Mouse (Mus musculus) ovary, adult 18-20 months (tissue): ENCODE measurements at regions not wholly inside any gene's neighbourhood (a gene's known extent, or its start where the extent isn't known, plus 50 kb on each side); places are given as distances from the start of the nearest gene placed in this dataset.

Experiments
- DNase-seq: peaks from one replicate; pipeline ENCODE4 v3.0.0; 2022; ENCODE audit warnings: low spot score, mixed read lengths

DNA sequence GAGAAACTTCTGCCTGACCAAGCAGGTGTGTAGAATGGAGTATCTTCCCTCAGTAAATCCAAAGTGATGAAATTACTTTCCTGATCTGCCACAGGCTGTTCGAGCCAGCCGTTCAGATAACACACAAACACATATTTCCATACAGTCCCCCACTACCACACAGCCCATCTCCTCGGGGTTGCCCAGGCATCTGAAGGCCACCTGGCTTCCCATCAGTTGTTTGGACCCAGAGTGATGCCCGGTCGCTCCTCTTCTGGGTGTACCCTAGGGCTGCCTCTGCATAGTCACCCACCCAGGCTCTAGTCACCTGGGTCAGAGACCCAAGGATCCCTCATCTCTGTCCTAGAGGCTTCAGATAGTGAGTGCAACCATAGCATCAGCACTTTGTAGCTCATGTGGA lies 107.9 kb downstream of the CK137956 start:
- DNase-seq = no peak

DNA sequence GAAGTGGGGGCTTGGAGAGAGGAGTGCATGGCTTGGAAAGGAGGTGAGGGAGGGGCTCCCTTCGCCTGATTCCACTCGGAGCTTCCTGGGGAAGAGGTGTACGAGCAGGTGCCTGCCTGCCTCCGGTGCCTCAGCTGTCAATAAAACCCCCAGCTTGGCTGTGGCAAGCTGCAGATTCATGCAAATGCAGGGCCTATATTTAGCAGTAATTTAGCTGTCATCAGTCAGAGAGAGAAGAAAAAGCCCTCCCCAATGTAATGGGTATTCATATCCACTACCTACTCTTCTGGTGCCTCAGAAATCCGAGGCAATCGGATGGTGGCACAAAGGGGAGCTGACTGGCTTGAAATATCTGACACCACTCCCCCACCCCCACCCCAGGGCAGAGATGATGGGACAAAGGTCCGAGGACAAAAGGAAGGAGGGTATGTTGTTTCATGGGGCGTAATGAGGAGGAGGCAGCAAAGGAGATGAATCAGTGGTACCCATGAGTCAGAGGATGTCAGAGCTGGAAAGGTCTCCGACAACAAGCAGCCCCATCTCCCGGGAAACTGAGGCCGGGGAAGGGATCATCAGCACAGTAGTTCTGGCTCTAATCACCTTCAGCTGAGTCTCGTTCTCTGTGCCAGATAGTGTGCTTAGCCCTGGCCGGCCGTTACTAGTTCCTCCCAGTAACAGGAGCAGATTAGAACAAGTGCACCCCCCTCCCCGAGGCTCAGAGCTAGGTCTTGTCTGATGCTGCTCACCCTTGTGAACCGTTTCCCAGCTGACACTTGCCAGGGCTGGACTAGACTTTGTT lies 109.2 kb downstream of the CK137956 start:
- no peak for DNase-seq

DNA sequence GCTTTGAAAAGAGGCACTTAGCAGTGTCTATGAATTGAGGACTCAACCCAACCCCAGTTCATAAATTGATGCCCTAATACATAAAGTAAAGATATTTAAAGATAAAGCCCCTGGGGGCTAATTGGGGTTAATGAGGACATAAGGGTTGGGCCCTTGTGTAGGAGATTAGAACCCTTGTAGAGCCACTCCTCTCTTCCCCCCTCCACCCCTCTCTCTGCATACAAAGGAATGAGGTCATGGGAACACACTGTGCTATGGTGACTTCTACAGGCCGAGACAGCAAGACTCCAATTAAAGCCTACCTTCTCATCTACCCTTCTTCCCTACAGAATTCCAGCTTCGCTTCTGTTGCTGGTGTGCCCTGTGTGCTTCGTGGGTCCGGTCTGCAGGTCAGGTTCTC lies 110.5 kb downstream of the CK137956 start:
- no peak for DNase-seq

DNA sequence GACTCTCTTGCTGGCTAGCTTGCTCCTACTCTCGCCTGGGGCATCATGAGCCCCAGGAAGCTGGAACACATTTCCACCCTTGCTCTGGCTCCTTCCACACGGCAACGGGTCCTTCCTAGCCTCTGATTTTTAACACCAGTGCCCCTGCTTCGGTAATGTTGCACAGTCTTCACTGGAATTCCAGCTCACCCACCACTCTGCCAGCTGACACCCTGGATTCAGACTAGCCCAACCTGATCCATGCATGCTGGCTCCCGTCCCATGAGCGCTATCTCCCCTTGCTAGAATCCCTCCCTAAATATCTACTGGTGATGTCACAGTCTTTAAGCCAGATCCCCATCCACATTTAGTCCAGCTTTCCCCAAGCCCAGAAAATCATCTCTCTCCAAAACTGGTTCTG lies 111.2 kb downstream of the CK137956 start:
- DNase-seq = no peak

DNA sequence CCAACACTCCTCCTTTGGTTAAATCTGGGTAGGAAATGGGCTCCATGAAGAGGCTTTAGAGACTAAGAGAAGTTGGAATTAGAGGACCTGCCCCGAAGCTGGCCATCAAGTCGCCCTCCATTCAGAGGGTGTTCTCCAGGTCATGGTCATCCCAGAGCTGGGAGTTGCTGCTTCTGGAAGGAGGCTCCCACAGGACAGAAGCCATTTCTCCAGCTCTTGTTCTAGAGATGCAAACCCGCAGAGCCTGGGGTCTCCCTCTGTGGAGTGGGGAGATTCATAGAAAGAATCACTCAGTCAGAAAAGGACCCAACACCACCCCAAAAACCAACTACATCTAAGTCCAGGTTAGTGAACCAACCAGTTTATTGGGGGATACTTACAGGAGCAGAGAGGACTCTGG lies 112.2 kb downstream of the CK137956 start:
- DNase-seq = no peak

DNA sequence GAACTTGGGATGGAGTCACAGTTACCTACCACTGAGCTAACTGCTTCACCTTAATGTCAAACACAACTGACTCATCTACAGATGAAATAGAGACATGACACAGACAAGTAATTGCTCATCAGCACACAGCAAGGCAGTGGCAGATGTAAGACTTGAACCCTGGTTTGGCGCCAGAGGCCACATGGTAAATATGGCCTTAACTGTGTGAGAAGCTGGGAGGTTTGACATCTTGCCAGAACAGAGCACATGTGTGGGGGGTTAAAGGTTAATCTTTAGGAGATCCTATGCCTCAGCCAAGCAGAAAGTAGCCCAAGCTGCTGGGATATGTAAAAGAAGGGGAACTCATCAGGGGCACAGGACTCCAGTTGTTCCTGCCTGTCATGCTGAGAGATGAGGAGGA lies 114.9 kb downstream of the CK137956 start:
- DNase-seq = no peak

DNA sequence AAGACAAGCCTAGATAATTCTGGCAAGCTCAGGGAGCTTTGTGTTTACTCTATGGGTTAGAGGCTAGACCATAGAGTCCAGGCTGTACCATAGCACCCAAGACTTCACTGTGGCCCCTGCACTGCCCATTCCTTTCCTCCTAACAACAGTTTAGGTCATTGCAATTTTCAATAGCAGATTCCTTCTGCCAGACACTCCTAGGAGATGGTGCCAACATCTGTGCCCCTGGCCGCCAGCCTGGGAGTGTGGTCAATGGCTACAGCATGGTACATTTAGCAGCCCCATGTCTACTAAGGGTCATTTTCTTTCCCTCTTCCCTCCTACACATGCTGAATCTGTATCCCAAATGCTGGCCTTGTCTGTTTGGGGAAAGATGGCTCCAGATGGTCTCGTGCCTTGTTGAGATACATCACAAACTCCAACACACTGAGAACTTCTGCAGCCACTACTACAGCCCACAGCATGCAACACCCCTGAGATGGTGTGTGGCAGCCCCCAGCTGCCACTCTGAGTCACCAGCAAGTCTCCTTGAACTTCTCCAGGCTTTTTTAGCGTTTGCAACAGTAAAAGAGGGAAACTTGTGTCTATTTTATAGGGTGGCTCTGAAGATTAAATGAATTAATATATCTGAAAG lies 115.9 kb downstream of the CK137956 start:
- DNase-seq = no peak

DNA sequence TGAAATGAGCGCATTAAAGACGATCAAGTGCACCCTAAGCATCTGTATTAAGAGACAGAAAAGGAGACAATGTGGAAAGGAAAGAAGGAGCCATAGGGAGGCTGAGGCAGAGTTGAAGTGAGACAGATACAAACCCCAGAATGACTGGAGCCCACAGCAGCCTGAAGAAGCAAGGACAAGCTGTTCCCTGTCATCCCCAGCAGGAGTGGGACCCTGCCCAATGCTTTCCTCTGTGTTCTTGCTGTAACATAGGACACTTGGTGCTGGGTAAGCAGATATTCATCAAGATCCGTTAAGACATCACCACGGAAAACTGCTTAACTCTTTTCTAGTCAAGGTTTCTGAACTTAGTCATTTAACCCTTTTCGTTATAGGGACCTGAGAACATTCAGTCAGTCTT lies 121.4 kb downstream of the CK137956 start:
- no peak for DNase-seq

DNA sequence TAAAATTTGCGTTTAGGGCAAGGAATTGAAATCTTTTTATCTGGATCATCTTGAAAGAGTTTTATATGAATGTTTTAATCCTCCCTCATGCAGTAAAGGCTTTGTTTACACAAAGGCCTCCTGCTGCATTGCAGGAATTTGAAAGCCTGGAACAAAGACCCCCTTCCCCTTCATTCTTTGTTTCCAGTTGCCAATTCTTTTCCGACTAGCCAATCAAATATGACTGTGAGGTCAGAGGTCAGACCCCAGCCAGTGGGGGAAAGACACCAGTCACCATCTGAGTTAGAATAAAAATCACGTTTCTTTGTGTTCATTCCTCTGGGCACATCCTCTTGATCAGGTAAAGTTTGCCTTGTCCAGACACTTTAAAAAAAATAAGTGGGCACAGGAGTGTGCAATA lies 124.4 kb downstream of the CK137956 start:
- DNase-seq = no peak

DNA sequence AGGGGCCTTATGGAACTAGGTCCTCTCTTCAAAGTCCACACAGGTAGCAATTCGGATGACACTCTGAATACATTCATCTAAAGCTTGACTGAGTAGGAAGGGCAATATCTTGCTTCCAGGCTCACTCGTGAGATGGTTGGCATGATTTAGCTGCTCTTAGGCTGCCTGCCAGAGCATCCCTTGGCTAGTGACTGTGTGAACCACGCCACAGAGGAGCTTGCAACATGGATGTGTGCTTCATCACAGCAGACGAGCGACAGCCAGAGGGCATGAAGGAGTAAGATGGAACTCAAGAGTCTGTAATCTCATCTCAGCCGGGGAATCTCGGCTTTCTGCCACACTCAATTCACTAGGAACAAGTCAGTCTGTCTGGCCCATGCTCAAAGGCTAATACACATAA lies 127.3 kb downstream of the CK137956 start:
- DNase-seq = no peak

DNA sequence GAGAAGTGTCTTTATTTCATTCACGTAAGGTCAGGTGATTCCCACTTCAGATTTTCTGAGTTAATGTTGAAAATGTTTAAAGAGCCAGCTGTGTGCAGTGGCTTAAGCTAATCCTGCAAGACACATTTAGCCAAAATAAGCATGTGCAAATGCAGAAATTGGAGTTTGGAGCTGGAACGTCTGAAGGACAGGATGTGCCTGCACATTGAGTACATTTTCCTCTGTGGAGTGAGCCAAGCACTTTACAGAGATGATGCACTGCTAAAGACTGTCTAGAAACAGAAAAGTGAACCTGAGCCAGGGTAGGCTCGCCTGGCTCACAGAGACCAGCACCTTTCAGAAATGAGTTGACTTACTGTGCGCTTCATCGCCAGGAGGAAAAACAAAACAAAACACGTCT lies 137.1 kb downstream of the CK137956 start:
- DNase-seq = no peak

DNA sequence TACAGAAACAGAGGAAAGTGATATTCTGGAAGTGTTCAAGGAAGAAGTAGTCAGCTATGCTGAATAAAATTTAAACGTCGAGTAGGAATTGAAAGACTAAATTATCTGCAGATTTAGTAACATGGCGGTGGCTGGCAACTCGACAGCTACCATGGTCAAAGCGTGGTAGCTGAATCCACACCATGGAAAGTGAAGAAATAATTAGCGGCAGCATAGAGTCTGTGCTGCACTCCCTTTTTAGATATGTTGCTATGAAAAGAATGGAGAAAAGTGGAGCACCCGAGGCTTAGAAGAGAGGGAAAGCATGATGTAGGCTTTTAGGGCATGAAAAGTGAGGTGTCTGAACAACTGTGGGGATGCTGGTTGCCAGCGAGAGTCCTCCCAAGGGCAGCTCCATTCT lies 143.8 kb downstream of the CK137956 start:
- DNase-seq = no peak

DNA sequence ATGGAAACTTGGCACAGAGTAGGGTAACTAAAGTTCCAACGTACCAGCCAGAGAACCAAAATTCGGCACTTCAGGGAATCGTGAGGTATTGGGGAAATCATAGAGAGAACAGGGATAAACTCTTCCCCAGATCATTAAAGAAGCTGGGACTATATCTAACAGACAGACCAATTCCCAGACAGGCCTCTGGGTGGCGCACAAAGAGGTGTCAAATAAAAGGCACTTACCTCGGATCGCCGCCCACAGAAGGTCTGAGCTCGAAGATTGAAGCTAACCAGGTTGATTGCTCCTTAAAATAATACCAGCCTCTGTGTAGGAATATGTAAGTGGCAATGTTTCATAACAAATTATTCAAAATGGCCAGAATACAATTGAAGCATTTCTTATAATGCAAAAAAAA lies 151.2 kb downstream of the CK137956 start:
- DNase-seq = no peak

DNA sequence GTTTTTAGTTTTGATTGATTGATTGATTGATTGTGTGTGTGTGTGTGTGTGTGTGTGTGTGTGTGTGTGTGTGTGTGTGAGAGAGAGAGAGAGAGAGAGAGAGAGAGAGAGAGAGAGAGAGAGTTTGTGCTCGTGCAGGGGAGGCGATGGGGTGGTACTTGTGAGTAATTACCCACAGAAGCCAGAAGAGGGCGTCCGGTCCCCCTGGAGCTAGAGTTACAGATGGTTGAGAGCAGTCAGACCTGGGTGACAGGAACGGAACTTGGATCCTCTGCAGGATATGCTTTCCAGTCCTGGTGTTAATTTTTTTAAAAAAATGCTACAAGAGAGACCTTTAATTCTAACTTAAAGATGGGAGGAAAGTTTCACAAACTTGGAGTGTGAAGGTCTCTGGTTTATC lies 151.7 kb downstream of the CK137956 start:
- DNase-seq = no peak

DNA sequence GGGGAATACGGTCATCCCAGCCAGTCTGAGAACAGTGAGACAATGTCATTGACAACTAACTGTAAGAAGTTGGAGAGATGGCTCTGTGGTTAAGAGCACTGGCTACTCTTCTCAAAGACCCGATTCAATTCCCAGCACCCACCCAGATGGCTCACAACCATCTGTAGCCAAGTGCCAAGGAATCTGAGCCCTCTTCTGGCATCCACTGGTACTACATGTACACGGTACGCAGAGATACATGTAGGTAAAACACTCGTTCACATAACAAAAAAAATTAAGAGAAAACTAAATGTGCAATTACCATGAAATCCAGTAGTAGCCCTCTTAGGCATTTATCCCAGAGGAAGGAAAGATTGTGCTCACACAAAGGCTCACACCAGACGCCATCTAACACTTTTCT lies 156.1 kb downstream of the CK137956 start:
- no peak for DNase-seq

DNA sequence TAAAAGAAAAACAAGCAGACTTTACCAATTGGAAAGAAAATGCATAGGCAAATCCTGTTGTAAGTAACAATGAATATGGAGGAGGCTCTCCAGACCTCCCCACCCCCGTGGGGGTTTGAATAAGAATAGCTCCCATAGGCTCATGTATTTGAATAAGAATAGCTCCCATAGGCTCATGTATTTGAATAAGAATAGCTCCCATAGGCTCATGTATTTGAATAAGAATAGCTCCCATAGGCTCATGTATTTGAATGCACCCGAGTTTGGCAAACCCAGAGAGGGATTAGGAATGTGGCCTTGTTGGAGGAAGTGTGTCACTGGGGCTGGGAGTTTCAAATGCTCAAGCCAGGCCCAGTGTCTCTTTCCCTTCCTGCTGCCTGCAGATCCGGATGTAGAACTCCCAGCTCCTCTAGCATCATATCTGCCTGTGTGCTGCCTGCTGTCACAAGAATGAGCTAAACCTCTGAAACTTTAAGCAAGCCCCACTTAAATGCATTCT lies 158.7 kb downstream of the CK137956 start:
- DNase-seq = no peak

DNA sequence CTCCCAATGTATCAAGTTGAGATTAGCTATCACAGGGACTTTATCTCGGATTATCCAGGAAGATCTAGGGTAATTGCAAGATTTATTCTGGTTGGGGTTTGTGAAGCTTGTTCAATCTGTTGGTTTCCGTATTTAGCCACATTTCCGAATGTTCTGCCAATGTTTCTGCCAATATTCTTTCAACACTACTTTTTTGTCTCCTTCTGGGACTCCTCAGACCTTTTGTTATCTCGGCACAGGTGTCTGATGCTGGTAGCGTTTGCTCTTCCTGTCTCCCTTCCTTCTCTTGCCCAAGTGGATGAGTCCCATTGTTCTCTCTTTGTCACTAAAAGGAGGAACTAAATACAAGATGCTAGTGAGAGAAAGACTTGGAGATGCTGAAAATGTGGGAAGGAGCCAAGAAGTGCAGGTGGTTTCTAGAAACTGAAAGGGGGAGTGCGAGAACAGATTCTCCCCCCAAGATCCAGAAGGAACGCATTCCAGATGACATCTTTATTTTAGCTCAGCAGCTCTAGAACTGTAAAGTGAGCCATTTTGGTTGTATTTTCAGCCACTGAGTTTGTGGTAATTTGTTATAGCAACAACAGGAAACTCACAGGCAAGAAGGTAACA lies 159.7 kb downstream of the CK137956 start:
- DNase-seq = no peak

DNA sequence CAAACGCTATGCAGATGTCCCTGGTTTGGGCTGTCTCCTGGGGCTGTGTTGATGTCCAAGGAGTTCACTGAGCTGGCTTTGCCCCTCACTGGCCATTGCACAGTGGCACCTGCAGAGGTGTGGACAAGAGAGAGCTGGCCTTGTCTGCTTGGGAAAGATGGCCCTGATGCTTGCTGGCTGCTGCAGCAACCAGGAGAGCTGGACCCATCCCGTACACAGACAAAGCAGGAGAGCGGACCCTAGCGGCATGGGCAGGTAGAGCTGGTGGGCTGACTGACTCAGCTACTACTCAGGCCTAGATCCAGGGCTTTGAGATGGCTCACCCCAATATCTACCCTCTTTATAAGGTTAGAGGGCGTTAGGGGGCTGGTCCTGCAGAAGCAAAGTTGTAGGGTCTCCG lies 161.7 kb downstream of the CK137956 start:
- no peak for DNase-seq

DNA sequence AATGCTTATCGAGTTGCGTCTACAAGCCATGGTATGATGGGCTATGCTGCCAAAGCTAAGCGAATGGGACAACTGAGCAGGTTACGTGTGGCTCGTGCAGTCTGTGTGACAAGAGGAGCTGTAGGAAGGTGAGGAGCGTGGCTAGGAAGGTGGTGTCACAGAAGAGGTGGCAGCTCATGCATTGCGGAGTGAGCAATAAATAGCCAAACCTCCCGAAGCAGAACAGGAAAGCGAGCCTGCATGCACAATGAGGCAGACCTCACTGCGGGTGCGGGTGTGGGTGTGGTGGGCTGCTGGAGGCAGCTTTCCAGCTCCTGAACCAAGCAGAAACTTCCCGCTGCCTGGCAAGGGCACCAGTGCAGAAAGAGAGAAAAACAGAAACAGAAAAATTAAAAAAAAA lies 181.5 kb downstream of the CK137956 start:
- no peak for DNase-seq

DNA sequence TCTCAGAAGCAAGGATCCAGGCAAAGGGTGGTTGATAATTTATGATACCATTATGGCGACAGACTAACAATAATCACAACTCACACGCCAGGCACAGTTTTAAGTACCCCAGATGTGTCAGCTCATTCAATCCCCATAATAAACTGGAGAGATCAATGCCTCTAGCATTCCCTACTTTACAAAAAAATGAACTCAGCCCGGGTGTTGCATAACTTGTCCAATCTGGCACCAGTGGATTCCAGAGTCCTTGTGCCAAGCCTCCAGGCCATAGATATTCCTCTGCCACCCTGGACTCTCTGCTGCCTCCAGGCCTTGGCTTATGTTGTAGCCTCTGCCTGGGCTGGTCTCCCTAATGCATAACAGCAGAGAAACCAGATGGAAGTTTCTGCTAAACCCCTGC lies 185.0 kb downstream of the CK137956 start:
- DNase-seq = no peak

DNA sequence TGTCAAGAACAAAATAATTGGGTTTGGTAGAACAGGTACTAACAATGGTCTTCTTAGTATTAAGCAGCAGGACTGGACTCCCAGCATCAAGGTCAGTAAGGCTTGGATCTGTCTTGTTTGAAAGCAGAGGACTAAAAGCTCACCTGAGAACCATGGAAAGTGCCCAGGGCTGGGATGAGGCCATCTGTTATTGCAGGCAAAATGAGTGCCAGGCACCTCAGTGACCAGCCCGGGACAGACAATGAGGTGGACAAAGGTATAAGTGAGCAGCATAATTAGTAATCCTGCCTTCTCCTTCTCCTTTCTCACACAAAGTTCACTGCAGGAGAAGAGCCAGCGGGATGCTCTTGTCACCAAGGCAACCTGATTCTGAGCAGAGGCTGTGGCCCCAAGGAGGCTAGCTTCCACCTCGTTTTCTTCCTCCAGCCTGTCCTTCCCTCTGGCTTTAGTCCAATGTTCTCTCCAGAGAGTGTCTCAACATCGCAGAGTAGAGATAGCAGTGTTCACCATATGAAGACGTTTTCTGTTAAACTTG lies 198.7 kb downstream of the CK137956 start:
- no peak for DNase-seq

DNA sequence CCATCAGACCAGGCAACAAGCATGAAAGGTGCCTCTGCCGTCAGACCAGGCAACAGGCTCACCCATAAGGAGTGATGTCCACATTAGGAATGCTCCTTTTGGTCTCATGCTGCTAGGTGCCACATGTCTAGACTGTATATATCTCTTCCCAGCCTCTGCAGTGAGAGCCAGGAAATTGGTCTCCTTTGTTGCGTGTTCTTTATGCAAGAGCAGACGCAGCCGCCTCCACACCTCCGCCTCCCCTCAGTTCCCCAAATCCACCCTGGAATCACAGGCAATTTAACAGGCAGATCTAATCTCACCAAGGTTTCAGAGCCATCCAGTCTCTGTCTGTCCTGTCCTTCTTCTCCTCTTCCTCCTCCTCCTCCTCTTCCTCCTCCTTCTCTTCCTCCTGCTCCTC lies 207.0 kb downstream of the CK137956 start:
- no peak for DNase-seq

DNA sequence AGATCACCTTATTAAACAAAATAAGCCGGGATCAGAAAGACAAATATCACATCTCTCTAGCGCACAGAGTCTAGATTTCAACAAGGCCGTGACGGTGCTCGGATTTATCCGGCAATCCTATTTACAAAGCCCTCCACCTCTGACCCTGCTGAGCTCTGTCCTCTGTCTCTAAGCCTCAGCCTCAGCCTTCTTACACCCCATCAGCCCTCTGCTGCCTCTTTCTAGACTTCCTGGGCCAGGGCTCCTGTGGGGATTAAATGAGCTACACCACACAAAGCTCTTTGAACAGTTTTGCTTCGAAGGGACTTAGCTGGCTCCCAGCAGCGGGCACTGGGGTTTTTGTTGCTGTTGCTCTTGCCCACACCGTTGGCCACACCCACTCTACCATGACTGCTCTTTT lies 211.8 kb downstream of the CK137956 start:
- no peak for DNase-seq
